Mouse (Mus musculus) lung, adult 2 months (tissue): ENCODE results near the gene Trnt1. TPM values are rescaled to one million over a fixed set of nuclear protein-coding genes. Genes with fewer than 3 reads are reported as not detected.

Experiments
- DNase-seq: peaks from one replicate; pipeline ENCODE4 v3.0.0; 2022
- H3K4me1 ChIP-seq: fragments of 200-500 bp; 2 replicates; pipeline ENCODE4 v1.6.1; 2011; ENCODE audit warnings: low read length; ENCODE audit not compliant: control insufficient read depth, insufficient read depth
- H3K4me3 ChIP-seq: fragments of 200-500 bp; replicated peaks from 2 replicates; pipeline ENCODE3; 2011; ENCODE audit warnings: low read depth, mild to moderate bottlenecking, control low read depth, low read length; ENCODE audit errors: extremely low read depth
- CTCF ChIP-seq: fragments of 200-500 bp; IDR thresholded peaks from 2 replicates; pipeline ENCODE4 v1.5.1; 2011; ENCODE audit warnings: mild to moderate bottlenecking, low read length, control low read depth; ENCODE audit not compliant: insufficient read depth
- POLR2A ChIP-seq: fragments of 200-500 bp; IDR thresholded peaks from 2 replicates; pipeline ENCODE4 v1.6.1; 2011; ENCODE audit warnings: low read depth, mild to moderate bottlenecking, control low read depth, low read length, borderline replicate concordance; ENCODE audit errors: extremely low read depth
- WGBS: fragments of 180-500 bp; shearing (Covaris S2); methylation state at CpG from one replicate; pipeline ENCODE4 v1.1.7; 2018; 5-methylcytosine and 5-hydroxymethylcytosine counted together
- polyA plus RNA-seq: library from polyadenylated mRNA; depleted of rRNA; stranded (reverse); fragments of >200 nt; gene quantifications from 2 replicates; pipeline ENCODE4 v1.2.3, GENCODE M21; 2012; rRNA removed

The Trnt1 gene
- polyA plus RNA-seq, 1 experiment: 8.4 TPM

GRCm38 (mm10) chr6:106800227-106800557 lies 31.3 kb downstream of the Trnt1 start:
- H3K4me3 ChIP-seq: peak overlapping the region; percentile 16
- WGBS: 51% methylated on average over 5 of the region's 5 CpGs
- no peak for DNase-seq
- TF ChIP-seq POLR2A (no peak), CTCF (no peak)
- H3K4me1 ChIP-seq: peaks cover 4% of the 10 kb centered on the region; the same call in 1 of the 2 replicates

- TF ChIP-seq CTCF (peak; percentile 41; the same call in 1 of the 2 replicates), POLR2A (no peak)
- WGBS: 26% methylated on average over 2 of the region's 2 CpGs
- H3K4me1 ChIP-seq: no peaks in the 10 kb centered on the region
- peak; percentile 9 for DNase-seq
- no peak overlapping the region for H3K4me3 ChIP-seq
Observed at GRCm38 (mm10) chr6:106804904-106805303, 36.0 kb downstream of the Trnt1 start.

- no peak overlapping the region for H3K4me3 ChIP-seq
- no peaks in the 10 kb centered on the region for H3K4me1 ChIP-seq
- no peak for DNase-seq
- no peak for TF ChIP-seq POLR2A
- TF ChIP-seq CTCF: no peak
- WGBS: 55% methylated on average over 2 of the region's 2 CpGs
Observed at GRCm38 (mm10) chr6:106809161-106809560, 40.2 kb downstream of the Trnt1 start.

- Histone ChIP-seq H3K4me3 (no peak overlapping the region), H3K4me1 (no peaks in the 10 kb centered on the region)
- 79% methylated on average over 3 of the region's 3 CpGs for WGBS
- TF ChIP-seq CTCF (no peak), POLR2A (no peak)
- no peak for DNase-seq
Observed at GRCm38 (mm10) chr6:106810686-106811085, 41.8 kb downstream of the Trnt1 start.

GRCm38 (mm10) chr6:106819246-106819645 lies 50.3 kb downstream of the Trnt1 start:
- Histone ChIP-seq H3K4me1 (no peaks in the 10 kb centered on the region), H3K4me3 (no peak overlapping the region)
- TF ChIP-seq CTCF (no peak), POLR2A (no peak)
- no peak for DNase-seq

GRCm38 (mm10) chr6:106819906-106820305 lies 51.0 kb downstream of the Trnt1 start:
- DNase-seq: no peak
- 58% methylated on average over 3 of the region's 3 CpGs for WGBS
- TF ChIP-seq CTCF (no peak), POLR2A (no peak)
- Histone ChIP-seq H3K4me1 (no peaks in the 10 kb centered on the region), H3K4me3 (no peak overlapping the region)

- no peak for DNase-seq
- Histone ChIP-seq H3K4me3 (no peak overlapping the region), H3K4me1 (no peaks in the 10 kb centered on the region)
- no peak for TF ChIP-seq CTCF
- TF ChIP-seq POLR2A: no peak
Observed at GRCm38 (mm10) chr6:106820566-106820965, 51.6 kb downstream of the Trnt1 start.

GRCm38 (mm10) chr6:106822329-106822728 lies 53.4 kb downstream of the Trnt1 start:
- DNase-seq: no peak
- WGBS: 47% methylated on average over 1 of the region's 1 CpGs
- TF ChIP-seq POLR2A (no peak), CTCF (no peak)

More at GRCm38 (mm10) chr6:106822329-106822728, 53.4 kb downstream of the Trnt1 start:
- Histone ChIP-seq H3K4me3 (no peak overlapping the region), H3K4me1 (no peaks in the 10 kb centered on the region)

Other genes with a start within 250 kb of the Trnt1 start
- 0.07 and 0.13 TPM in 2 replicates for gene Il5ra, start 20.1 kb upstream of the Trnt1 start, polyA plus RNA-seq
- gene Crbn, start 31.0 kb downstream of the Trnt1 start, polyA plus RNA-seq: 5.5 and 9.3 TPM in 2 replicates